Mouse (Mus musculus): Measurements from ENCODE around the gene Cald1. TPM values are rescaled to one million over a fixed set of nuclear protein-coding genes. Genes with fewer than 3 reads are reported as not detected.

Cald1 gene
- polyA plus RNA-seq, 1 experiment, result 33.9 TPM

DNA sequence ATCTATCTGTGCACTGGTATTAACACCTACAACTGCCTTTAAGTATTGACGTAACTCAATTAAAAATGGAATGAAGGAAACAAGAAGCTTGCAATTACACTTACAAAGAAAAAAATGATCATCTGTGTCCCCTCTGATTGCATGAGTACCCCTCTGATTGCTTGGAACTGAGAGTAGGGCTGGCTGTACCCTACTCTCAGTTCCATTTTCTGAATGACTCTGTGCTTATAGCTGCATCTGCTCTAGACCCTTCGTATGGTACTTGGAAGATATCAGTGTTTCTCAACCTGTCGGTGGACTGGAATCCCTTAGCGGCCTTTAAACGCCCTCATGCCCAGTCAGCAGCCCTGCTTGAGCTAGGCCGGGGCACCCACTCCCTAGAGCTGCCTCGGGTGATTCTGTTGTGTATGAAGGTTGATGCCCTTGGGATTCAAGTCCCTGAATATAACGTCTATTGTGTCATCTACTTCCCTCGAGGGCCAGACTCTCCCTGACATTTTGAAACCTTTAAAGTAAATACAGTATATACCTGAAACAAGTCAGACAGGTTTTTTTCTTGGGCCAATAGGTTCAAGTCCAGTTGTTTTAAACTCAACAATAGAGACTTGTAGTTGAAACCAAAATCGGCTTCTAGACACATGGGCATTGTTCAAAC, 125.1 kb downstream of the Cald1 start:
- no peak overlapping the region for H3K27ac ChIP-seq (ENCODE audit: insufficient read depth, low read length)
- TF ChIP-seq CTCF (IDR thresholded peaks at IDR 0.05; ENCODE audit: borderline replicate concordance, insufficient read depth, low read depth, low read length), result no peak
- no peak for TF ChIP-seq POLR2A (IDR thresholded peaks at IDR 0.05; ENCODE audit: borderline replicate concordance, insufficient read depth, low read length)
- WGBS, result 96% methylated on average over 10 of the region's 10 CpGs
- H3K27me3 ChIP-seq (ENCODE audit: control insufficient read depth, insufficient read depth, low read length), result no peaks in the 10 kb centered on the region
- no peak overlapping the region for H3K4me3 ChIP-seq (replicated peaks; ENCODE audit: insufficient read depth, low read depth, low read length)
- peaks cover 16% of the 10 kb centered on the region for H3K4me1 ChIP-seq (ENCODE audit: control insufficient read depth, insufficient read depth, low read length)
- no peak for DNase-seq

DNA sequence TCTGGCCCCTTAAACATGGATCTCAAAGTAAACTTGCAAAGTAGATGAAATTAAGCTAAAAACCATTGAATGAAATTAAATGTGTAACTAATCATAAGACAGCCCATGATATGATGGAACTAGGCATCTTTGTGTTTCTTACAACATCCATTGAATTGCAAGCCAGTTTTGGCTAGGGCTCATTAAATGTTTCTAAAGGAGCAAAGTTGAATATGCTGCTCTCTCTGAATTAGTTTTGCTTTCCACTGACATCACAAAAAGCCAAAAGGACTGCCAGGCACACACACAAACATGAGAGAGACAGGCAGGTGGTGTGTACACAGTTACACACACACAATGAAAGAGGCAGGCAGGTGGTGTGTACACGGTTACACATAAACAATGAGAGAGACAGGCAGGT, 127.4 kb downstream of the Cald1 start:
- Histone ChIP-seq H3K4me3 (replicated peaks; ENCODE audit: insufficient read depth, low read depth, low read length) (no peak overlapping the region), H3K27ac (ENCODE audit: insufficient read depth, low read length) (no peak overlapping the region), H3K27me3 (ENCODE audit: control insufficient read depth, insufficient read depth, low read length) (no peaks in the 10 kb centered on the region), H3K4me1 (ENCODE audit: control insufficient read depth, insufficient read depth, low read length) (peaks cover 2% of the 10 kb centered on the region)
- WGBS, result 75% methylated on average over 1 of the region's 1 CpGs
- TF ChIP-seq CTCF (IDR thresholded peaks at IDR 0.05; ENCODE audit: borderline replicate concordance, insufficient read depth, low read depth, low read length) (no peak), POLR2A (IDR thresholded peaks at IDR 0.05; ENCODE audit: borderline replicate concordance, insufficient read depth, low read length) (no peak)
- no peak for DNase-seq

DNA sequence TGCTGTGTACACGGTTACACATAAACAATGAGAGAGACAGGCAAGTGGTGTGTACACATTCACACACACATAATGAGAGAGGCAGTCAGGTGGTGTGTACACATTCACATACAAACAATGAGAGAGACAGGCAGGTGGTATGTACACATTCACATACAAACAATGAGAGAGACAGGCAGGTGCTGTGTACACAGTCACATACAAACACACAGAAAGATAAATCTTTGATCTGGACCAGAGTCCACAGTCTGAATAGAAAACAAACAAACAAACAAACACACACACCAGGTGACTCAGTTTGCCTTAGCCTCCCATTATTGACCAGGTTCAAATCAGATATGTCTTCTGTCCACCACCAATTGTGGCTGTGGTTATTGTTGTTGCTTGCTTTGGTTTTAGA, 127.8 kb downstream of the Cald1 start:
- TF ChIP-seq CTCF (IDR thresholded peaks at IDR 0.05; ENCODE audit: borderline replicate concordance, insufficient read depth, low read depth, low read length) (no peak), POLR2A (IDR thresholded peaks at IDR 0.05; ENCODE audit: borderline replicate concordance, insufficient read depth, low read length) (no peak)
- Histone ChIP-seq H3K4me1 (ENCODE audit: control insufficient read depth, insufficient read depth, low read length) (peaks cover 2% of the 10 kb centered on the region), H3K27me3 (ENCODE audit: control insufficient read depth, insufficient read depth, low read length) (no peaks in the 10 kb centered on the region), H3K27ac (ENCODE audit: insufficient read depth, low read length) (no peak overlapping the region), H3K4me3 (replicated peaks; ENCODE audit: insufficient read depth, low read depth, low read length) (no peak overlapping the region)
- DNase-seq, result no peak
- 65% methylated on average over 1 of the region's 1 CpGs for WGBS

DNA sequence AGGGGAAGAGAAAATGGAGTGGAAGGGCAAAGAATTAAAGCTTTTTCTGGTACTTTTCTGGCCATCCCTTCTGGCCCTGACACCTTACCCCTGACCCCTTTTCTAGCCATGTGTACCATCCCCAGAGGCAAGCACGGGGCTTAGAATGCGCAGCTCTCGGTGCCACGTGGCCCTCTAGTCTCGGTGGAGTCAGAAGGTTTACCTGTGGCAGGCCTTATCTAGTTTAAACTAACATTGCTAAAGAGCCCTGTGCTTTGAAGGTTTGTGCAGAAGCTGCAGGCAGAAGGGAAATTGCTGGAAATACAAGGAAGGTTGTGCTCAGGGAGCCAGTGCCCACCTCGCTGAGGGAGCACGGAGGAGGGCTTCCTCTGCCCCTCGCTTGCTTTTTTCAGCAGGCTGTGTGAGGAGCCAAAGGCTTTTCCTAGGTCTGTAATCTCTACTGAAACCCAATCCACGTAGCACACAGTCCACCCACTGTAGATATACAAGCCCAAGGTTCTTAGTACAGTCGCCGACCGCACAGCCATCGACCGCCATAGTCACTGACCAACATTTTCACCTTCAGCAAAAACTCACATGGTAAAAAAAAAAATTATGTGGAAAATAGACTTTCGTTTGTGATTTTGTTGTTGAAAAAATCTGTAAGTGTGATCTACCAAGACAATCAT, 129.2 kb downstream of the Cald1 start:
- Histone ChIP-seq H3K27me3 (ENCODE audit: control insufficient read depth, insufficient read depth, low read length) (no peaks in the 10 kb centered on the region), H3K27ac (ENCODE audit: insufficient read depth, low read length) (no peak overlapping the region), H3K4me1 (ENCODE audit: control insufficient read depth, insufficient read depth, low read length) (no peaks in the 10 kb centered on the region; the same call in 1 of the 2 replicates), H3K4me3 (replicated peaks; ENCODE audit: insufficient read depth, low read depth, low read length) (no peak overlapping the region)
- 93% methylated on average over 15 of the region's 15 CpGs for WGBS
- TF ChIP-seq POLR2A (IDR thresholded peaks at IDR 0.05; ENCODE audit: borderline replicate concordance, insufficient read depth, low read length) (no peak), CTCF (IDR thresholded peaks at IDR 0.05; ENCODE audit: borderline replicate concordance, insufficient read depth, low read depth, low read length) (no peak)
- DNase-seq, result no peak

DNA sequence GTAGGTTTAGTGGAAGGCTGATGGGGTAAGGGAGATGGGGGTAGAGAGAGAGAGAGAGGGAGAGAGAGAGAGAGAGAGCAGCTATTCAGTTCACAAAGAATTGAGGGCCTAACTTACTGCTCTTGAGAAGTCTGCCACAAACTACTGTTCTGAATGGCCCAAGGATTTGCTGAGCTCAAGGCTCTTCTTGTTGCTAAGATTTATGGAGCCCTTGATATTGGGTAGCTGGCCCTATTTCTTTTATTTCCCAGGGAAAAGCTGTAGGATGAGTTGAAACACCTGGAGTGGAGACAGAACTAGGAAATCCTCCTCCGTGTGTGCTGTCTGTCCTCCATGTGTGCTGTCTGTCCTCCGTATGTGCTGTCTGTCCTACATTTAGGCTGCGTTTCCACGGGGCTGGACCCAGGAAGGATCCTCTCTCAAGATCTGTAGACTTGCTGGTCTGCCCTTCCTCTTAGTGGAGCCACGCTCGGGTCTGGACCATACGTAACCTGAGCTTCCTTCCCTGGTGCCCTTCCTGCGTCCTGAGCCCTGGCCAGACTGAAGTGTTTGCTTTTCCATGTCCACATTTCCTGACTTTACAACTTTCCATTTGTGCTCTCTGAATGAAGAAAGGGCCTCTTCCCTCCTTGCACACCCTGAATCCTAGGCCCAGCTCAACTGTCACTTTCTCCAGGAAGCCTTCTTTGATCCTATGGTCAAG, 131.3 kb downstream of the Cald1 start:
- WGBS, result 94% methylated on average over 8 of the region's 8 CpGs
- no peak for TF ChIP-seq POLR2A (IDR thresholded peaks at IDR 0.05; ENCODE audit: borderline replicate concordance, insufficient read depth, low read length)
- no peak for TF ChIP-seq CTCF (IDR thresholded peaks at IDR 0.05; ENCODE audit: borderline replicate concordance, insufficient read depth, low read depth, low read length)

DNA sequence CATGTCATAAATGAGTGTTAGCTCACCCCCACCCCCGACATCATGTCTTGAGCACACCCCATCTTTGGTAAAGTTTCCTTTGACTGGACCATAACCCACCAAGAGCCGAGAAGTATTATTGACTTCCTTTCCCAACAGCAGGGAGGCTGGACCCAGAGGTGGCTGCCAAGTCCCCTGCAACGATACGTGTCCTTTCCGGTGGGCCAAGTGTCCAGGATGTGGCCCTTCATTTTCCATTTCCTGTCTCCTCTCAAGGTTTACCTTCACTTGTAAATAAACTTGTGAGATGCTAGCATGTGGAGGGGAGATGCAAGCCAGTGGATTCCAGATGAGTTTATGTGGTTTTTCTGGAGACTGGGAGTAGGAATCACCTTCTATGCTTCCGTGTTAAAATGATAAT, 132.7 kb downstream of the Cald1 start:
- 72% methylated on average over 6 of the region's 6 CpGs for WGBS
- DNase-seq, result no peak
- no peaks in the 10 kb centered on the region; the same call in 1 of the 2 replicates for H3K4me1 ChIP-seq (ENCODE audit: control insufficient read depth, insufficient read depth, low read length)
- H3K27ac ChIP-seq (ENCODE audit: insufficient read depth, low read length), result no peak overlapping the region
- TF ChIP-seq CTCF (IDR thresholded peaks at IDR 0.05; ENCODE audit: borderline replicate concordance, insufficient read depth, low read depth, low read length) (no peak), POLR2A (IDR thresholded peaks at IDR 0.05; ENCODE audit: borderline replicate concordance, insufficient read depth, low read length) (no peak)
- H3K27me3 ChIP-seq (ENCODE audit: control insufficient read depth, insufficient read depth, low read length), result no peaks in the 10 kb centered on the region
- H3K4me3 ChIP-seq (replicated peaks; ENCODE audit: insufficient read depth, low read depth, low read length), result no peak overlapping the region

More for the DNA sequence above, 131.3 kb downstream of the Cald1 start:
- H3K27me3 ChIP-seq (ENCODE audit: control insufficient read depth, insufficient read depth, low read length), result no peaks in the 10 kb centered on the region
- no peaks in the 10 kb centered on the region; the same call in 1 of the 2 replicates for H3K4me1 ChIP-seq (ENCODE audit: control insufficient read depth, insufficient read depth, low read length)
- H3K4me3 ChIP-seq (replicated peaks; ENCODE audit: insufficient read depth, low read depth, low read length), result no peak overlapping the region
- no peak for DNase-seq
- no peak overlapping the region for H3K27ac ChIP-seq (ENCODE audit: insufficient read depth, low read length)

DNA sequence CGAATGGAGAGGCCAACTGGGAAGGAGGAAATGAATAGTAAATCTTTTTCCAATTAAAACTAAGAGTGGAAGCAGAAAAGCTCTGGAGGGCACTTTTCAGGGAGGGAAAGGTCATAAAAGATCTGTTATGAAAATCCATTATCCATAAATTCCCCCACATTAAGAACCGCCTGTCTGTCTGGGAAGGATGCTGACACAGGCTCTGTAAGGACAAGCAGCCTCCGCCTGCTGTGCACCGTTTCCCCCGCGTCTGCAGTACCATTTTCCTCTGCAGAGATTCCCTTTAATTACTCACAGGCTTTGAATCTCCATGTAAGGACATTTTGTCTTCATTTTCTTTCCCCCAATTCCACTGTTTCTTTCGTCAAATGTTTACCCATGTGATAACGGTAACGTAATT, 133.2 kb downstream of the Cald1 start:
- WGBS, result 89% methylated on average over 9 of the region's 9 CpGs
- DNase-seq, result no peak

More for the DNA sequence above, 133.2 kb downstream of the Cald1 start:
- Histone ChIP-seq H3K4me1 (ENCODE audit: control insufficient read depth, insufficient read depth, low read length) (no peaks in the 10 kb centered on the region; the same call in 1 of the 2 replicates), H3K27me3 (ENCODE audit: control insufficient read depth, insufficient read depth, low read length) (no peaks in the 10 kb centered on the region), H3K4me3 (replicated peaks; ENCODE audit: insufficient read depth, low read depth, low read length) (no peak overlapping the region), H3K27ac (ENCODE audit: insufficient read depth, low read length) (no peak overlapping the region)
- no peak for TF ChIP-seq POLR2A (IDR thresholded peaks at IDR 0.05; ENCODE audit: borderline replicate concordance, insufficient read depth, low read length)
- no peak for TF ChIP-seq CTCF (IDR thresholded peaks at IDR 0.05; ENCODE audit: borderline replicate concordance, insufficient read depth, low read depth, low read length)

Data from cerebellum, adult 2 months (tissue).